In the genomic region with DNA sequence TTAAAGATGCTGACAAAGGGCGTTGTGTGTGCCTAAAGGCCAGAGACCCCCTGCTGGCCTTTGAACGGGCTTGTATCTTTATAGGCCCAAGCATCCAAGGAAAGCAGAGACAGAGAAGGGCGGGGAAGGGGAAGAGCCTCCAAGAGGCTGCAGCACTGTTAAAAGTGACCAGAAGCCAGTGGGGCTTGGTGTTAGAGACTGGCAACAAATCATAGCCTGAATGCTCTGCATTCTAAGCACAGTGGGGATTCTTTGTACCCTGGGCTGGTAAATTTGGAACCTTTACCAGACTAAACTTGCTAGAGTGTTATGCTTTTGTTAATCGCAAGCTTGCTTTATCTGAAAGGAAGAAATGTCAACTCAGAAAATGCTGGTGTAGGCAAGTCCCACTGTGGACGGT, we compare ENCODE assay signal across 23 mouse cellular contexts.
"Had no signal": no experiment of that assay in that cellular context is flagged by ENCODE, and none has a peak within 500 bp of the region (broad histone marks: within the 10 kb centered on the region; RNA-seq: fewer than 3 reads in every experiment).

No protein-coding gene starts in this region.

- H3K4me1 ChIP-seq: limb, embryonic 15.5 days; midbrain, embryonic 13.5 days; stomach, embryonic 15.5 days had no signal

- H3K27ac ChIP-seq: limb, embryonic 12.5 days; limb, embryonic 15.5 days; liver, embryonic 14.5 days; macrophage; midbrain, embryonic 10.5 days; midbrain, embryonic 13.5 days; neural tube, embryonic 12.5 days; neural tube, embryonic 15.5 days; stomach, embryonic 15.5 days had no signal

- H3K4me3 ChIP-seq: limb, embryonic 12.5 days; limb, embryonic 15.5 days; midbrain, embryonic 10.5 days; midbrain, embryonic 13.5 days; neural tube, embryonic 12.5 days; neural tube, embryonic 15.5 days; stomach, embryonic 15.5 days had no signal

- ATAC-seq: liver, postnatal 0 days; lung, postnatal 0 days; midbrain, embryonic 13.5 days had no signal

- H3K4me2 ChIP-seq: limb, embryonic 12.5 days; limb, embryonic 15.5 days; liver, embryonic 11.5 days; lung, embryonic 14.5 days; midbrain, embryonic 13.5 days; neural tube, embryonic 12.5 days; neural tube, embryonic 15.5 days; stomach, embryonic 15.5 days had no signal

- H3K9ac ChIP-seq: limb, embryonic 12.5 days; limb, embryonic 15.5 days; liver, embryonic 14.5 days; liver, postnatal 0 days; lung, embryonic 14.5 days; midbrain, embryonic 13.5 days; neural tube, embryonic 12.5 days; neural tube, embryonic 15.5 days; stomach, embryonic 15.5 days had no signal

- DNase-seq: kidney, adult 9 months; kidney, postnatal 14 days; kidney, postnatal 4 days; left cerebral cortex, postnatal 4 days; liver, postnatal 0 days; lung, embryonic 14.5 days; right cerebral cortex, adult 18-20 months; right cerebral cortex, postnatal 14 days; right cerebral cortex, postnatal 4 days; spleen, adult 18-20 months; thymus, adult 18-20 months; thymus, postnatal 36 days had no signal

- H3K36me3 ChIP-seq: limb, embryonic 12.5 days; limb, embryonic 15.5 days; midbrain, embryonic 10.5 days; midbrain, embryonic 13.5 days; neural tube, embryonic 12.5 days; neural tube, embryonic 15.5 days; stomach, embryonic 15.5 days had no signal

- H3K9me3 ChIP-seq: limb, embryonic 12.5 days; limb, embryonic 15.5 days; midbrain, embryonic 10.5 days; midbrain, embryonic 13.5 days; neural tube, embryonic 12.5 days; neural tube, embryonic 15.5 days; stomach, embryonic 15.5 days had no signal

- H3K27me3 ChIP-seq: limb, embryonic 12.5 days; limb, embryonic 15.5 days; midbrain, embryonic 13.5 days; neural tube, embryonic 12.5 days; neural tube, embryonic 15.5 days; stomach, embryonic 15.5 days had no signal
